Mouse (Mus musculus): ENCODE measurements at regions not wholly inside any gene's neighbourhood (a gene's known extent, or its start where the extent isn't known, plus 50 kb on each side); places are given as distances from the start of the nearest gene placed in this dataset.

DNA sequence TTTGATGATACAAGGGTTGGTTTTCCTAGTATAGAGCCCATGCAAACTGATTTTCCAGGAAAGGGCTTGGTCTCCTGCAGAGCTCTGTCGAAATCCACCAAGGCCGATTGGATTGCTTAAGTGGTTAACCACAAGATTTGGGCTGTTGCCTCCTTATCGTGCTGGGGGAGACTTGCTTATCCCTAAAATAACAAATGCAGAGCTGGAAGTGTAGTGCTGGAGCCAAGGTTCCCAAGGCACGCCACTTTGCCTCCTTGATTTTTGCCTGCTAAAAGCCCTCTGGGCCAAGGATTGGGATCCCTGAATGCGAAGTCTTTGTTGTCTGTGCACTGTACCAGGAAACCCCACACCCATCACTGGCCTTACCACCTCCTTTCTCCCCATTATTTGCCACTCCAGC lies 52.8 kb upstream of the Tmem178 start:
- no peaks in the 10 kb centered on the region for H3K27me3 ChIP-seq (replicated peaks; ENCODE audit: control insufficient read depth, insufficient read depth, low read length)
- H3K27ac ChIP-seq (ENCODE audit: low read depth, low read length) = no peak overlapping the region
- WGBS = 76% methylated on average over 5 of the region's 5 CpGs
- H3K9ac ChIP-seq (ENCODE audit: low read length) = no peak overlapping the region
- peaks cover 15% of the 10 kb centered on the region for H3K4me1 ChIP-seq (ENCODE audit: control insufficient read depth, insufficient read depth, low read length)
- H3K36me3 ChIP-seq (ENCODE audit: control insufficient read depth, insufficient read depth, low read length) = no peaks in the 10 kb centered on the region
- H3K9me3 ChIP-seq (replicated peaks; ENCODE audit: control insufficient read depth, low read length) = no peaks in the 10 kb centered on the region
- ATAC-seq (no peak), DNase-seq (ENCODE audit: low spot score) (no peak)
- H3K4me3 ChIP-seq (ENCODE audit: low read depth, low read length) = no peak overlapping the region
- H3K4me2 ChIP-seq (ENCODE audit: low read length) = no peak overlapping the region

GRCm38 (mm10) chr17:80889095-80889494 lies 55.3 kb upstream of the Tmem178 start:
- Histone ChIP-seq H3K9me3 (replicated peaks; ENCODE audit: control insufficient read depth, low read length) (no peaks in the 10 kb centered on the region), H3K27me3 (replicated peaks; ENCODE audit: control insufficient read depth, insufficient read depth, low read length) (no peaks in the 10 kb centered on the region), H3K4me1 (ENCODE audit: control insufficient read depth, insufficient read depth, low read length) (peaks cover 21% of the 10 kb centered on the region), H3K27ac (ENCODE audit: low read depth, low read length) (no peak overlapping the region), H3K4me2 (ENCODE audit: low read length) (no peak overlapping the region), H3K9ac (ENCODE audit: low read length) (no peak overlapping the region), H3K4me3 (ENCODE audit: low read depth, low read length) (no peak overlapping the region), H3K36me3 (ENCODE audit: control insufficient read depth, insufficient read depth, low read length) (no peaks in the 10 kb centered on the region)
- 90% methylated on average over 4 of the region's 4 CpGs for WGBS
- DNase-seq (ENCODE audit: low spot score) (no peak), ATAC-seq (no peak)

DNA sequence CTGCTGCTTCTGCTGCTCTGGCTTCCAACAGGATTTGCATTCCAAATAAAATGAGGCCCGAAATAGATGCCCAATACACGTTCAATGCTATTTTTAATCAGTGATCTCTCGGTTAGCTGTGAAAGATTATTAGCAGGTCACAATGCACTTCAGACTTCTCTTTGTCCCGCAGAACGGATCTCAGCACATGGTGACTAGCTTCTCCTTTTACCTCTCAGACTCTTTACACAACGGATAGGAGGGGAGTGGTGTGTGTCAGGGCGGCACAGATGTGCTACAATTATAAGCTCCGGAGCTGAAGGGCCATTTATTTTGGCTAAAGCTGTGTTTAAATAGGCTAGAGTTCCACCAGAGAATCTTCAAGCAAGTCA lies 56.7 kb upstream of the Tmem178 start:
- ATAC-seq (peak; percentile 70), DNase-seq (ENCODE audit: low spot score) (no peak)
- H3K9ac ChIP-seq (ENCODE audit: low read length) = no peak overlapping the region
- peak overlapping the region; percentile 75 for H3K27ac ChIP-seq (ENCODE audit: low read depth, low read length)
- no peaks in the 10 kb centered on the region for H3K27me3 ChIP-seq (replicated peaks; ENCODE audit: control insufficient read depth, insufficient read depth, low read length)
- no peaks in the 10 kb centered on the region for H3K9me3 ChIP-seq (replicated peaks; ENCODE audit: control insufficient read depth, low read length)
- peaks cover 21% of the 10 kb centered on the region for H3K4me1 ChIP-seq (ENCODE audit: control insufficient read depth, insufficient read depth, low read length)
- H3K36me3 ChIP-seq (ENCODE audit: control insufficient read depth, insufficient read depth, low read length) = no peaks in the 10 kb centered on the region
- peak overlapping the region; percentile 27 for H3K4me2 ChIP-seq (ENCODE audit: low read length)
- no peak overlapping the region for H3K4me3 ChIP-seq (ENCODE audit: low read depth, low read length)
- WGBS = 3% methylated on average over 8 of the region's 8 CpGs

DNA sequence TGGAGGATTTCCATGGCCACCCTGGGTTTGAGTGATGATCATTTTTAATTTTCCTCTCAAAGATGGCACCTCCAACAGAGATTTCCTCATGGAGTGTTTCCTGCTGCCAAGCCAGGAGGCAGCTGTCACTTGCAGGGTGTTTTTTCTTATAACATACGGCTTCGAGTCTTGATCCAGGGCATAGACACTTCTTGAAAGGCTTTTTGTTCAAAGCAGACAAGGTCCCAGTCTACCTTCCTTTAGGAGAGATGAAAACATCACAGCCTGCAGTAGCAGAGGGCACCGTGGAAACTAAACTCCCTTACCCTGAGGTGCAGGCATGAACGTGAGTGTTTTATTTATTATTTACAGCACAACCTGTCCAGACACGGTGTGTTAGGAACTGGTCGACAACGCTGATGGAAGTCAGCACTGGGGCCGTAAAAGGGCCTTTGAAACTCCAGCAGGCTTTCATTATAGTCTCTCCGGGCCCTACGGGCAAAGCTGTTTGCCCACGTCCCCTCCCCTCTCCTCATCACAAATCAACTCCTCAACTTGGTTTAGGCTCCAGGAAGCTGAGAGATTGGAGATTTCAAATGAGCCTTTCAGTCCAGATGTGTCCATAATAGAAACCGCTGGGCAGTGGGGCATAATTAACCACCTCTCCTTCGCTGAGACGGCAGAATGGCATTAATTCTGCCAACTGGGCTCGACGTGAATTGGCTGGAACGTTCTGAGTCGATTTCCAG lies 57.2 kb upstream of the Tmem178 start:
- Histone ChIP-seq H3K4me2 (ENCODE audit: low read length) (peak overlapping the region; percentile 27), H3K9ac (ENCODE audit: low read length) (no peak overlapping the region)
- WGBS = 2% methylated on average over 18 of the region's 18 CpGs

DNA sequence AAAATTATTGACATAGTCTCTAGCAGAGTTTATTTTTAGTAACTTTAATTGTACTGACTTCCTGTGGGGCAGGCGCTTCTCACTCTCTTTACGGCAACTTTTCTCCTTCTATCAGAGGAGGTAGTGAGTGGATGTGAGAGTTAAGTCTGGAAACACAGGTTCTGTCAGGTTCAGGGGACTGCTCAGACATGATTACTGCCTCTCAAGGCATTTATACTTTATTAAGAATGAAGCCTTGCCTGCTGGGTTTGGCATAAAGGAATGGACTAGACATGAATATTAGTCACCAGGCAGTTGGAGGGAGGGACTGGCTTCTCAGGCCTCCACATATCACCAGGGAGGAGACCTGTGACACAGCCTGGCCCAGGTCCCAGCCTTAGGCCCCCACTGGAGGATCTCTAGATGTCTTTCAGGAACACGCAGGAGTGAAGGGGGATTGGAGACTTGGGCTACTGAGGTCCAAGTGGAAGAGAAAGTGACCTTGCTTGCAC lies 58.2 kb upstream of the Tmem178 start:
- Histone ChIP-seq H3K4me1 (ENCODE audit: control insufficient read depth, insufficient read depth, low read length) (peaks cover 21% of the 10 kb centered on the region), H3K27ac (ENCODE audit: low read depth, low read length) (peak overlapping the region; percentile 22; the same call in 1 of the 2 replicates), H3K9me3 (replicated peaks; ENCODE audit: control insufficient read depth, low read length) (no peaks in the 10 kb centered on the region), H3K9ac (ENCODE audit: low read length) (no peak overlapping the region), H3K4me2 (ENCODE audit: low read length) (no peak overlapping the region), H3K27me3 (replicated peaks; ENCODE audit: control insufficient read depth, insufficient read depth, low read length) (no peaks in the 10 kb centered on the region), H3K36me3 (ENCODE audit: control insufficient read depth, insufficient read depth, low read length) (no peaks in the 10 kb centered on the region), H3K4me3 (ENCODE audit: low read depth, low read length) (no peak overlapping the region)
- ATAC-seq (no peak), DNase-seq (ENCODE audit: low spot score) (no peak)
- 77% methylated on average over 3 of the region's 3 CpGs for WGBS

More for the DNA sequence above, 57.2 kb upstream of the Tmem178 start:
- ATAC-seq (peak; percentile 76), DNase-seq (ENCODE audit: low spot score) (peak; percentile 73)
- Histone ChIP-seq H3K4me3 (ENCODE audit: low read depth, low read length) (no peak overlapping the region), H3K27me3 (replicated peaks; ENCODE audit: control insufficient read depth, insufficient read depth, low read length) (no peaks in the 10 kb centered on the region), H3K4me1 (ENCODE audit: control insufficient read depth, insufficient read depth, low read length) (peaks cover 21% of the 10 kb centered on the region), H3K9me3 (replicated peaks; ENCODE audit: control insufficient read depth, low read length) (no peaks in the 10 kb centered on the region), H3K27ac (ENCODE audit: low read depth, low read length) (peak overlapping the region; percentile 75), H3K36me3 (ENCODE audit: control insufficient read depth, insufficient read depth, low read length) (no peaks in the 10 kb centered on the region)

DNA sequence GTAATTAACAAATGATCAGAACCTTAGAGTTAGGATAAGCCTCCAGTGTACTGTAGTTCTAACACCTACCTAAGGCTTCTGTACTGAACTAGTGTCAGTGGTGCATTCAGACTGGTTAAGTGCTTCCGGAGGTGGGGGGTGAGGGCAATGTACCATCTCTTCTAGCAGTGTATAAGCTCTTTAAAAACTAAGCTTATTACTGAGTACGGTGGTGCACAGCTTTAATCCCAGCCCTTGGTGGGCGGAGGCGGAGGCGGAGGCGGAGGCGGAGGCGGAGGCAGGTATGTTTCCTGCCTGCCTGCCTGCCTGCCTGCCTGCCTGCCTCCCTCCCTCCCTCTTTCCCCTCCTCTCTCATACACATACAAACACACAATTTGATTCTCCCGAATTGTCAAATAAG lies 58.7 kb upstream of the Tmem178 start:
- no peaks in the 10 kb centered on the region for H3K9me3 ChIP-seq (replicated peaks; ENCODE audit: control insufficient read depth, low read length)
- no peak overlapping the region for H3K4me2 ChIP-seq (ENCODE audit: low read length)
- DNase-seq (ENCODE audit: low spot score) = no peak
- H3K9ac ChIP-seq (ENCODE audit: low read length) = no peak overlapping the region
- ATAC-seq = no peak
- H3K4me1 ChIP-seq (ENCODE audit: control insufficient read depth, insufficient read depth, low read length) = peaks cover 21% of the 10 kb centered on the region
- H3K4me3 ChIP-seq (ENCODE audit: low read depth, low read length) = no peak overlapping the region
- H3K27me3 ChIP-seq (replicated peaks; ENCODE audit: control insufficient read depth, insufficient read depth, low read length) = no peaks in the 10 kb centered on the region
- H3K36me3 ChIP-seq (ENCODE audit: control insufficient read depth, insufficient read depth, low read length) = no peaks in the 10 kb centered on the region
- WGBS = 85% methylated on average over 9 of the region's 9 CpGs
- H3K27ac ChIP-seq (ENCODE audit: low read depth, low read length) = no peak overlapping the region

DNA sequence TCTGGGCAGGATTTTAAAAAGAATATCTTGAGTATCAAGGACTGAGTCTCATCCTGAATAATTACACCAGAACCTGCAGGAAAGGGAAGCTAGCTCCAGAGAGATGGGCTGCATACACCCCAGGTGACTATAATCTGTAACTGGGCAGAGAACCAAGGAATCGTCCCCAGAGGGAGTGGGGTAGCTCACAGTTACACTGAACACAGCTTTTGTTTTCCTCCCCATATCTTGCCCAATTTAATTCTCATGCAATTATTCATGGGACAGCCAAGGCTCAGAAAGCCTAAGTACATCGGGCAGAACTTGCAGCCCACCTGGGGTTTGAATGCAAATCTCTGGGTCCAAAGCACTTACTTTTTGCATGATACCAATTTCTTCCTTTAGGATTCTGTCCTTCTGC lies 59.5 kb upstream of the Tmem178 start:
- Histone ChIP-seq H3K9ac (ENCODE audit: low read length) (no peak overlapping the region), H3K4me1 (ENCODE audit: control insufficient read depth, insufficient read depth, low read length) (peaks cover 21% of the 10 kb centered on the region), H3K9me3 (replicated peaks; ENCODE audit: control insufficient read depth, low read length) (no peaks in the 10 kb centered on the region), H3K27ac (ENCODE audit: low read depth, low read length) (no peak overlapping the region), H3K4me3 (ENCODE audit: low read depth, low read length) (no peak overlapping the region), H3K4me2 (ENCODE audit: low read length) (no peak overlapping the region), H3K36me3 (ENCODE audit: control insufficient read depth, insufficient read depth, low read length) (no peaks in the 10 kb centered on the region), H3K27me3 (replicated peaks; ENCODE audit: control insufficient read depth, insufficient read depth, low read length) (no peaks in the 10 kb centered on the region)
- no peak for DNase-seq (ENCODE audit: low spot score)
- no peak for ATAC-seq
- 21% methylated on average over 2 of the region's 2 CpGs for WGBS

GRCm38 (mm10) chr17:80882476-80882875 lies 62.0 kb upstream of the Tmem178 start:
- Histone ChIP-seq H3K9ac (ENCODE audit: low read length) (no peak overlapping the region), H3K36me3 (ENCODE audit: control insufficient read depth, insufficient read depth, low read length) (no peaks in the 10 kb centered on the region), H3K27me3 (replicated peaks; ENCODE audit: control insufficient read depth, insufficient read depth, low read length) (no peaks in the 10 kb centered on the region), H3K4me2 (ENCODE audit: low read length) (no peak overlapping the region), H3K27ac (ENCODE audit: low read depth, low read length) (no peak overlapping the region), H3K9me3 (replicated peaks; ENCODE audit: control insufficient read depth, low read length) (no peaks in the 10 kb centered on the region), H3K4me3 (ENCODE audit: low read depth, low read length) (no peak overlapping the region), H3K4me1 (ENCODE audit: control insufficient read depth, insufficient read depth, low read length) (peaks cover 12% of the 10 kb centered on the region)
- 92% methylated on average over 3 of the region's 3 CpGs for WGBS
- DNase-seq (ENCODE audit: low spot score) (no peak), ATAC-seq (no peak)

GRCm38 (mm10) chr17:80880325-80880724 lies 64.1 kb upstream of the Tmem178 start:
- Histone ChIP-seq H3K4me3 (ENCODE audit: low read depth, low read length) (no peak overlapping the region), H3K27ac (ENCODE audit: low read depth, low read length) (no peak overlapping the region), H3K9me3 (replicated peaks; ENCODE audit: control insufficient read depth, low read length) (no peaks in the 10 kb centered on the region), H3K4me1 (ENCODE audit: control insufficient read depth, insufficient read depth, low read length) (no peaks in the 10 kb centered on the region), H3K4me2 (ENCODE audit: low read length) (no peak overlapping the region), H3K9ac (ENCODE audit: low read length) (no peak overlapping the region), H3K27me3 (replicated peaks; ENCODE audit: control insufficient read depth, insufficient read depth, low read length) (no peaks in the 10 kb centered on the region), H3K36me3 (ENCODE audit: control insufficient read depth, insufficient read depth, low read length) (no peaks in the 10 kb centered on the region)
- DNase-seq (ENCODE audit: low spot score) = no peak
- ATAC-seq = no peak
- WGBS = 85% methylated on average over 4 of the region's 4 CpGs
